Mouse (Mus musculus): Measurements from ENCODE around the gene Actl6b. TPM values are rescaled to one million over a fixed set of nuclear protein-coding genes. Genes with fewer than 3 reads are reported as not detected.
"Not testable (repeated sequence)": the region's sequence is repeated elsewhere in the genome, so short reads cannot be mapped to it uniquely, and the experiment has no call there.

The Actl6b gene
- polyA plus RNA-seq, 1 experiment = 0.25 TPM

DNA sequence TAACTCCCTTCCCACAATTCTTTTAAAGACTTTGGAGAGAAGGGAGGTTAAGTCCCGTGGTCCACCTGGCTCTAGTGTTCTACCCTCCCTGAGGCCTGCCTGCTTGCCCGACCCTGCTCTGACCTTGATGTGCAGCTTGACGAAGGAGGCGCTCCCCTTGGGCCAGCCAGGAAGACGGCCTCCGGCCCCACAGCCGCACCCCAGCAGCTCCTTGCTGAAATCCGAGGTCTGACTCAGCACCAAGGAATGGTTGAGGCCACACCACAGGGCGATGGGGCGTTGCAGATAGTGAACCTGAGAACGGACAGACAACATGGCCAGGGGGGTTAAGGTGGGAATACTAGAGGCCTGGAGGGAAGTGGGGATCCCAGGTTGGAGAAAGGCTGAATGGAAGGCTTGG, 60.2 kb downstream of the Actl6b start, which contains the start of gene Pcolce:
TSS of gene Pcolce (minus strand) at position 235 of the 400 bp plus-strand sequence.
- no peak for TF ChIP-seq CTCF (IDR thresholded peaks at IDR 0.05; ENCODE audit: control insufficient read depth, insufficient read depth, insufficient replicate concordance, low read depth, low read length)
- no peak for TF ChIP-seq POLR2A (IDR thresholded peaks at IDR 0.05; ENCODE audit: control insufficient read depth, low read depth, low read length)
- Histone ChIP-seq H3K4me3 (ENCODE audit: control insufficient read depth, low read depth, low read length) (no peak within 1 kb of the TSS), H3K4me1 (ENCODE audit: control insufficient read depth, insufficient read depth, low read length) (peaks cover 18% of the 10 kb centered on the region), H3K36me3 (ENCODE audit: control insufficient read depth, insufficient read depth, low read length) (no peaks in the 10 kb centered on the region), H3K27ac (ENCODE audit: control insufficient read depth, insufficient read depth, low read depth, low read length) (peak within 1 kb of the TSS; percentile 7), H3K27me3 (ENCODE audit: control insufficient read depth, insufficient read depth, low read length) (no peaks in the 10 kb centered on the region)

DNA sequence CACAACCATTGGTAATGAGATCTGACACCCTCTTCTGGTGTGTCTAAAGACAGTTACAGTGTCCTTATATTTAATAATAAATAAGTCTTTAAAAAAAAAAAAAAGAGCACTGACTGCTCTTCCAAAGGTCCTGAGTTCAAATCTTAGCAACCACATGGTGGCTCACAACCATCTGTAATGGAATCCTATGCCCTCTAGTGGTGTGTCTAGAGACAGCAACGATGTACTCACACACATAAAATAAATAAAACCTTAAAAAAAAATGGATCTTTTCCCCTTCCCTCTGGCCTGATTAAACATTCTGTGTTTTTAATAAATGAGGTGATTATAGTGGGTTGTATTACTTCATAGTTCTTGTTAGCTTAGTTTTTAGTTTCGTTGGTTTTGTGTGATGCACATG, 61.6 kb downstream of the Actl6b start:
- not testable (repeated sequence) for H3K36me3 ChIP-seq (ENCODE audit: control insufficient read depth, insufficient read depth, low read length); H3K27ac ChIP-seq (ENCODE audit: control insufficient read depth, insufficient read depth, low read depth, low read length); H3K27me3 ChIP-seq (ENCODE audit: control insufficient read depth, insufficient read depth, low read length); H3K4me3 ChIP-seq (ENCODE audit: control insufficient read depth, low read depth, low read length)
- peaks cover 11% of the 10 kb centered on the region for H3K4me1 ChIP-seq (ENCODE audit: control insufficient read depth, insufficient read depth, low read length)

DNA sequence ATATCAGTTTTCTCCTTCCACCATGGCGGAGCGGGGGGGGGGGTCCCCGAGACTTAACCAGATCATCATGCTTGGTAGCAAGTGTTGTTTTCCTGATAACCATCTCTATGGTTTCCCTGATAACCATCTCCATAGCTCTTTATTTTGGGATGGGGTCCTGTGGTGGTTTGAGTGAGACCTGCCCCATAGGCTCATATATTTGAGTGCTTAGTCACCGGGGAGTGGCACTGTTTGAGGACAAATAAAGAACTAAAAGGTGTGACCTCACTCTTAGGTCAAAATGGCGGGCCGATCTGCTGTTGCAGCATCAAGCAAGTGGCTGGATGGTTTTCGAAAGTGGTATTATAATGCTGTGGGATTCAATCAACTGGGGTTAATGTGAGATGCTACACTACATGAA, 62.0 kb downstream of the Actl6b start:
- Histone ChIP-seq H3K36me3 (ENCODE audit: control insufficient read depth, insufficient read depth, low read length) (no peaks in the 10 kb centered on the region), H3K27me3 (ENCODE audit: control insufficient read depth, insufficient read depth, low read length) (no peaks in the 10 kb centered on the region), H3K4me1 (ENCODE audit: control insufficient read depth, insufficient read depth, low read length) (peaks cover 7% of the 10 kb centered on the region), H3K4me3 (ENCODE audit: control insufficient read depth, low read depth, low read length) (no peak overlapping the region), H3K27ac (ENCODE audit: control insufficient read depth, insufficient read depth, low read depth, low read length) (no peak overlapping the region)
- no peak for TF ChIP-seq POLR2A (IDR thresholded peaks at IDR 0.05; ENCODE audit: control insufficient read depth, low read depth, low read length)
- no peak for TF ChIP-seq CTCF (IDR thresholded peaks at IDR 0.05; ENCODE audit: control insufficient read depth, insufficient read depth, insufficient replicate concordance, low read depth, low read length)

Other genes starting within 250 kb of the Actl6b start
- 174 and 178 TPM in 2 replicates for gene Srrt, start 245.8 kb upstream of the Actl6b start, polyA plus RNA-seq (2012; rRNA removed)
- gene Trip6, start 239.1 kb upstream of the Actl6b start, polyA plus RNA-seq (2012; rRNA removed) = 4.1 and 5.2 TPM in 2 replicates
- gene Slc12a9, start 219.9 kb upstream of the Actl6b start, polyA plus RNA-seq (2012; rRNA removed) = 3.6 and 4.4 TPM in 2 replicates
- gene Ephb4, start 203.4 kb upstream of the Actl6b start, polyA plus RNA-seq (2012; rRNA removed) = 1.8 and 2.7 TPM in 2 replicates
- gene Zan, start 76.5 kb upstream of the Actl6b start, polyA plus RNA-seq (2012; rRNA removed) = 10.2 and 11.5 TPM in 2 replicates
- 10.2 and 12.7 TPM in 2 replicates for gene Pop7, start 51.0 kb upstream of the Actl6b start, polyA plus RNA-seq (2012; rRNA removed)
- 11.5 and 12.0 TPM in 2 replicates for gene Gigyf1, start 35.0 kb upstream of the Actl6b start, polyA plus RNA-seq (2012; rRNA removed)
- not detected in 2 replicates for gene Epo, start 20.3 kb upstream of the Actl6b start, polyA plus RNA-seq (2012; rRNA removed)
- gene Gnb2, start 20.0 kb upstream of the Actl6b start, polyA plus RNA-seq (2012; rRNA removed) = 369 and 402 TPM in 2 replicates
- gene Tfr2, start 16.3 kb downstream of the Actl6b start, polyA plus RNA-seq (2012; rRNA removed) = 4.5 and 5.2 TPM in 2 replicates
- 43.0 and 45.2 TPM in 2 replicates for gene Mospd3, start 47.5 kb downstream of the Actl6b start, polyA plus RNA-seq (2012; rRNA removed)
- 98.5 and 102 TPM in 2 replicates for gene Pcolce, start 60.3 kb downstream of the Actl6b start, polyA plus RNA-seq (2012; rRNA removed)
- gene Fbxo24, start 75.5 kb downstream of the Actl6b start, polyA plus RNA-seq (2012; rRNA removed) = 175 and 181 TPM in 2 replicates
- 131 and 139 TPM in 2 replicates for gene Lrch4, start 75.6 kb downstream of the Actl6b start, polyA plus RNA-seq (2012; rRNA removed)
- gene Gm20605, start 75.7 kb downstream of the Actl6b start, polyA plus RNA-seq (2012; rRNA removed) = 15.0 and 15.6 TPM in 2 replicates
- 37.9 and 42.4 TPM in 2 replicates for gene Sap25, start 87.8 kb downstream of the Actl6b start, polyA plus RNA-seq (2012; rRNA removed)
- 0.22 and 0.24 TPM in 2 replicates for gene Irs3, start 92.2 kb downstream of the Actl6b start, polyA plus RNA-seq (2012; rRNA removed)
- 12.0 and 12.5 TPM in 2 replicates for gene Agfg2, start 131.2 kb downstream of the Actl6b start, polyA plus RNA-seq (2012; rRNA removed)
- 0.97 and 0.98 TPM in 2 replicates for gene Nyap1, start 188.1 kb downstream of the Actl6b start, polyA plus RNA-seq (2012; rRNA removed)
- 423 and 435 TPM in 2 replicates for gene Tsc22d4, start 192.2 kb downstream of the Actl6b start, polyA plus RNA-seq (2012; rRNA removed)
- 48.3 and 60.4 TPM in 2 replicates for gene Ppp1r35, start 225.3 kb downstream of the Actl6b start, polyA plus RNA-seq (2012; rRNA removed)
- gene Mepce, start 234.1 kb downstream of the Actl6b start, polyA plus RNA-seq (2012; rRNA removed) = 103 and 114 TPM in 2 replicates
- gene Zcwpw1, start 234.3 kb downstream of the Actl6b start, polyA plus RNA-seq (2012; rRNA removed) = 10.9 and 12.3 TPM in 2 replicates

Measured in testis, adult 2 months (tissue).